Mouse (Mus musculus) thymus, adult 18-20 months (tissue): ENCODE measurements around the gene Col24a1.

Source experiments
- DNase-seq, 2 experiments: peaks; one replicate each; pipeline ENCODE4 v3.0.0; 2022; ENCODE audit warnings: mixed read lengths in 2 of 2

The Col24a1 gene

GRCm38 (mm10) chr3:145463731-145464130, 171.5 kb downstream of the Col24a1 start:
- no peak for DNase-seq

GRCm38 (mm10) chr3:145471094-145471493, 178.8 kb downstream of the Col24a1 start:
- DNase-seq: no peak

DNA sequence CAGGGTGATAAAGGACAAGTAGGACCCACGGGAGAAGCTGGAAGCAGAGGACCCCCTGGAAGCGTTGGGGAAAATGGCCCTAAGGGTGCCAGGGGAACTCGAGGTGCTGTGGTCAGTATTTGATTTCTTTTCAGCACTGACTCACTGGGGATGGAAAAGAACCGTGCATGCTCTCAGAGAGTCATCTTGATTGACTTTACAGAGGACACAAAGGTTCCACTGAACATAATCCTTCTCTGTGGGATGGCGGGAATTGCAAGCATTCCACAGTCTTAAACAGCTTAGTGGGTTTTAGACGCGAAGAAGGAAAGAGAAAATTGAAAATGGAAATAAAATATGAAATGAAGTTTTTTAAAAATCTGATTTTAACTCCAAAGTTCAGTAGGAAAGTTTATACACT, 181.9 kb downstream of the Col24a1 start:
- no peak for DNase-seq

GRCm38 (mm10) chr3:145476634-145477033, 184.4 kb downstream of the Col24a1 start:
- DNase-seq: no peak

DNA sequence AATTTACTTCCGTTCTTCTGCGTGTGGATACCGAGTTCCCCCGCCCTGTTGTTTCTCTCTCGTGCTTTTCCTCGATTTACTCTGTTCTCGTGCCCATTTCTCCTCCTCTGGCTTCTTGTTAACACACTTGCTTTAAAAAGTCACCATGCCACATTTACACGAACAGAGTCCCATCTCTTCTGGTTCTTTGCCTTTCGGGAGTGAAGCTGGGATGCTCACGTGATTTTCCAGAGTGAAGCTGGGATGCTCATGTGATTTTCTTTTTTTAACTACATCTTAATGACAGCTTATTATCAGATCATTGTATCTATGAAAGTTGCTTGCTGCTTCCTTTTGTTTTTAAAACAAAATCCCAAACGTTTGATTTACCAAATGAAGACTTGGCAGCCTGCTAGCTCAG, 184.8 kb downstream of the Col24a1 start:
- DNase-seq: no peak

- DNase-seq: no peak
Observed at GRCm38 (mm10) chr3:145478446-145478845, 186.2 kb downstream of the Col24a1 start.

DNA sequence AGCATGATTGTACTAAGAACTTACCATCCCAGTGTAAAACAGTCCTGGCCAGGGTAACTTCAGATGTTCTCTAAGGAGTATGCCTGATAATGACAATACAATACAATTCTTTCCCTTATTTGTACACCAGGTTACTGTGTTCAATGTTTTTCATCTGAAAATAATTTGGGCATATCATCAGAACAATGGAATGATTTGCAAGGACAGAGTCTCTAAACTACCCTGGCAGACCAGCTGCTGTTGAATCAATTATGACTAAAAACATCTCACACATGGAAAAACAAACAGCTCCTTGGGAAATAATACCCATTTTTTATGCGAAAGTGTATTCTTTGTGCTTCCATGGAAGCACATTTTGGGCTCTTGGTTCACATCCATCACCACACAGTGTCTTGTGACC, 198.0 kb downstream of the Col24a1 start:
- no peak for DNase-seq

- DNase-seq: no peak
Observed at GRCm38 (mm10) chr3:145491326-145491725, 199.1 kb downstream of the Col24a1 start.

GRCm38 (mm10) chr3:145498127-145498526, 205.9 kb downstream of the Col24a1 start:
- no peak for DNase-seq

- no peak for DNase-seq
Observed at GRCm38 (mm10) chr3:145498893-145499292, 206.6 kb downstream of the Col24a1 start.

DNA sequence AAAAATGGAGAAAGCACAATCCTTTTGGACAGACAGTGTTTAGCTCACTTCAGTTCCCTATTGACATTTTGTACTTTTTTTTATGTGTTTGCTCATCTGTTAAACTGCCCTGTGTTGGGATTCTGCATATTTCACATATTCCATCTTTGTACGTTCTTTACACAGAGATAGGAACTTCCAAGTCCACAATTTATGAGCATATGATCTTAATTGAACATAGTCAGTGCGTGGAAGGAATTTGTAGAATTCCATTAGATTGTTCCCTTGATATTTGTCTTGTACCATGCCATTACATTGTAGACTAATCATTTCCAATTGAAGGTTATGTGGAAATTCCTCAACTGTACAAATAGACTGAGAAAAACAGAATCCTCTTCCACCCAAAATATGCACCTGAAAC, 212.6 kb downstream of the Col24a1 start:
- no peak for DNase-seq

DNA sequence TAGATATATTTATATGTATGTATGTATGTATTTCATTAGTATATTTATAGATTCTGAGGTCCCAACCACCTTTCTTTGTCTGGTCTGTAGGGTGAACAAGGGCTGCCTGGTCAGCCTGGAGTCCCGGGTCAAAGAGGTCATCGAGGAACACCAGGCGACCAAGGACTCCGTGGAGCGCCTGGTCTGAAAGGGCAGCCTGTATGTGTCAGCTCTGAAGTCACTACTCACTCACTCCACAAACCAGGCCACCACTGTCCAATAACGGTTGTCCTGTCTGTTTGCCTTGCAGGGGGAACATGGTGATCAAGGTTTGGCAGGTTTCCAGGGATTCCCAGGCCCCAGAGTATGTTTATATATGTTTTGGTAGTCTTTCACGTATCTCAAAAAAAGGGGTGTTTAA, 216.3 kb downstream of the Col24a1 start:
- DNase-seq: no peak

GRCm38 (mm10) chr3:145514197-145514596, 221.9 kb downstream of the Col24a1 start:
- DNase-seq: no peak

- DNase-seq: no peak
Observed at GRCm38 (mm10) chr3:145521528-145522080, 229.3 kb downstream of the Col24a1 start.

GRCm38 (mm10) chr3:145522311-145522710, 230.0 kb downstream of the Col24a1 start:
- no peak for DNase-seq

GRCm38 (mm10) chr3:145525266-145525665, 233.0 kb downstream of the Col24a1 start:
- DNase-seq: no peak

GRCm38 (mm10) chr3:145537870-145538269, 245.6 kb downstream of the Col24a1 start:
- no peak for DNase-seq

DNA sequence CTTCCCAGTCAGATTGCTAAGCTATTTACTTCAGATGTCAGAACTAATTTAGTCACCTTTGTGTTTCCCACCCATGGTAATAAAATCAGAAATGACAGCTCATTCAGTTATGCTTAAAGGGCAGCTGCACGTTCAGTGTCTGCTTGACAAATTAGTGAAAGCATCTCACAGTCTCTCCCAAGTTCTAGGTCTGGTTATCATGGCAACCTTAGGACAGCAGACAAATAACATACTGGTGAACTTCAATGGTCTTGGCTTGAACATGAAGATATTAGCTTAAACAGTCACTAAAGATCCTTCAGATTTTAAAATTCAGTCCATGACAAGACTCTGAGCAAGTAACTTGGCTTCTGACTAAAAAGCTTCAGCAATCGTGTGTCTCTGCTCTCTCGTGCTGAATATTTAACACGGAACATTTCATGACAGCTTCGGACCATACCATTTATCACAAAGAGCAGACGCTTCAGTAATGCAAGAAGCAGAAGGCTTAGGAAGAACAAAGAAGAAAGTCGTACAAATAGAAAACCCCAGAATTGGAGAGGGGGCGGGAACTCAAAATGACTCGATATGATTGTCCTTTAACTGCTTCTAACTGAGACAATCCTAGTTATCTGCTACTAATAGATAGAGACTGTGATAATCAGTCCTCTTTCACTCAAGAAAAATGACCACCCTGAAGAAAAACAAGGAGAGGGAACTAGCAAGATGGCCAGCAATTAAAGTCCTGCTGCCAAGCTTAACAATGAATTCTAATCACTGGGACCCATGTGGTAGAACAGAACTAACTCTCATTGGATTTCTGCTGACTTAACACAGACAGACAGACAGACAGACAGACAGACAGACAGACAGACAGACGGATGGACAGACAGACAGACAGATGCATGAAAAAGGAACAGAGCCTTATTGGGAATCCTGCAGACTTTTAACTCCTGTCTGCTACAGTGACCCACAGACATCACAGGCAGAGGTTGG, 256.5 kb downstream of the Col24a1 start:
- no peak for DNase-seq

DNA sequence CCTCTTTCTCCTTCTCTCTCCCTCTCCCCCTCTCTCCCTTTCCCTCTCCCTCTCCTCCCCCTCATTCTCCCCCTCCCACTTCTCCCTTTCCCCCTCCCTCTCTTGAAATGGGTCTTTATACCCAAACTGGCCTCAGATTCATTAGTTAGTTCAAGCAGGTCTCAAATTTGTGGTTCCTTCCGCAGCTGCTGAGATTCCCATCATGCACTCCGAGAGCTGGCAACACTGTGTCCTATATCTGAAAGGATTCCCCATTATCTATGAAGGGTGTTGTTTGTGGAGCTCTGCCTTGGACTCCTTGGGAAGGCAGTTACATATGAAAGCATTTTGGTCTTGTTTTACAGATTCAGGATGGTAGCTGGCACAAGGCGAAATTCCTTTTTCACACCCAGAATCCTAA, 257.9 kb downstream of the Col24a1 start:
- DNase-seq: no peak

DNA sequence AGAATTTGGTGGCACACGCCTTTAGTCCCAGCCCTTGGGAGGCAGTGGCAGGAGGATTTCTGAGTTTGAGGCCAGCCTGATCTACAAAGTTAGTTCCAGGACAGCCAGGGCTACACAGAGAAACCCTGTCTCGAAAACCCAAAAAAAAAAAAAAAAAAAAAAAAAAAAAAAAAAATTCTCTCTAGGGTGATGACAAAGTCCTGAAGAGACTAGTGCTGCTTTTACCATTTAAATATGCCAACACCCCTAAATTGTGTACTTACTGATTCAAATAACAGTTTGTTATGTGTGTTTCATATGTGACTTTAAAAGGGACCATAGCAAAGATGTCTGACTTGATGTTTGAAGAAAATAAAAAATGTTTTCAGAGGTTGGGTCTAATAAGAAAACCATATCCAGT, 262.1 kb downstream of the Col24a1 start:
- DNase-seq: no peak

- DNase-seq: no peak
Observed at GRCm38 (mm10) chr3:145556206-145556605, 263.9 kb downstream of the Col24a1 start.

GRCm38 (mm10) chr3:145559675-145560074, 267.4 kb downstream of the Col24a1 start:
- DNase-seq: no peak

DNA sequence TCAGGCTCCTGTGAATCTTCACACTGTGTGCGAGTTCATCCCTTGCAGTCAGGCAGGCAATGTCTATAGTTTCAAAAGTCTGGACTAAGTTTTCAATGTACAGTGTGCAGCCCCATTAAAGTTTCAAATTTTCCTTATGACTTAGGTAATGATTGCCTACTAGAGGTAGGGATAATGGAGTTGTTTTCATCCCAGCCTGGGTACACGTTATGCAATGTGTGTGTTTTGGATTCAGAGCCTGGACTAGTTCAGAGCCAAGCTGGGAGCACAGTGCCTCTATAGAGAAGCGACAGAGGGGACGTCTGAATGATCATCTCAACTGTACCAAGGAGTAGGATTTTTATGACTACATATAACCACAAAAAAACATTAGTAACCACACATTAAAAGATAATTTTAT, 267.8 kb downstream of the Col24a1 start:
- DNase-seq: no peak

DNA sequence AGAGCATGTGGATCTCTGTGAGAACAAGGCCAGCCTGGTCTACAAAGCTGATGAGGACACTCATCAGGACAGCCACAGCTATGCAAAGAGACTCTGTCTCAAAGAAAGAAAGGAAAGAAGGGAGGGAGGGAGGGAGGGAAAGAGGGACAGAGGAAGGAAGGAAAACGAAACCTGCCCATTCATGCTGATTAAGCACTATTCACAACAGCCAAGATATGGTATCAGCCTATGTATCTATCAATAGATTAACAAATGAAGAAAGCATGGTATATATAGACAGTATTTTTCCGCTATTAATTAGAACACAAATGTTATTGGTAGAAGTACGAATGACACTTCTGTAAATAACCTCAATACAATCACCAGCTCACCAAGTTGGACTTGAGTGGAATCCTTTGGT, 282.2 kb downstream of the Col24a1 start:
- no peak for DNase-seq
